Mouse (Mus musculus) limb, embryonic 12.5 days (tissue): ENCODE measurements around the gene Prpf31. TPM values are rescaled to one million over a fixed set of nuclear protein-coding genes. Genes with fewer than 3 reads are reported as not detected.

ENCODE experiments used
- ATAC-seq: fragments of 200-750 bp; cut with Nextera tagmentation; 2 replicates; pipeline ENCODE4 v1.8.0; 2017; ENCODE audit warnings: low read depth, moderate TSS enrichment; ENCODE audit not compliant: insufficient number of reproducible peaks, insufficient read depth, low FRiP score, low TSS enrichment
- H3K27ac ChIP-seq: fragments of 300-500 bp; sonication (generic); 2 replicates; pipeline ENCODE4 v1.5.1; 2016; ENCODE audit warnings: mild to moderate bottlenecking, moderate library complexity
- H3K27me3 ChIP-seq: fragments of 300-500 bp; sonication (generic); 2 replicates; pipeline ENCODE4 v1.6.1; 2016; ENCODE audit warnings: mild to moderate bottlenecking, moderate library complexity
- H3K36me3 ChIP-seq: fragments of 300-500 bp; sonication (generic); 2 replicates; pipeline ENCODE4 v1.6.1; 2016; ENCODE audit warnings: mild to moderate bottlenecking, moderate library complexity
- H3K4me1 ChIP-seq: fragments of 300-500 bp; sonication (generic); replicated peaks from 2 replicates; pipeline ENCODE4 v1.6.1; 2016
- H3K4me2 ChIP-seq: fragments of 300-500 bp; sonication (generic); 2 replicates; pipeline ENCODE4 v1.6.1; 2016; ENCODE audit warnings: mild to moderate bottlenecking, moderate library complexity
- H3K4me3 ChIP-seq: fragments of 300-500 bp; sonication (generic); replicated peaks from 2 replicates; pipeline ENCODE4 v1.5.1; 2016; ENCODE audit warnings: mild to moderate bottlenecking
- H3K9ac ChIP-seq: fragments of 300-500 bp; sonication (generic); replicated peaks from 2 replicates; pipeline ENCODE4 v1.6.1; 2016; ENCODE audit warnings: mild to moderate bottlenecking, moderate library complexity
- H3K9me3 ChIP-seq: fragments of 300-500 bp; sonication (generic); 2 replicates; pipeline ENCODE4 v1.6.1; 2016; ENCODE audit warnings: mild to moderate bottlenecking, moderate library complexity
- WGBS: fragments of 180-500 bp; shearing (Covaris S2); methylation state at CpG from one replicate; pipeline ENCODE4 v1.1.7; 2016; 5-methylcytosine and 5-hydroxymethylcytosine counted together
- polyA plus RNA-seq: library from polyadenylated mRNA; unstranded; fragments of >200 nt; fragmentation: Nextera tagmentation; extraction: Ambion mirVana; gene quantifications from 2 replicates; pipeline ENCODE4 v1.2.1, GENCODE M21; 2016

The Prpf31 gene
- polyA plus RNA-seq, 1 experiment from 2014 or later, result 133 TPM

DNA sequence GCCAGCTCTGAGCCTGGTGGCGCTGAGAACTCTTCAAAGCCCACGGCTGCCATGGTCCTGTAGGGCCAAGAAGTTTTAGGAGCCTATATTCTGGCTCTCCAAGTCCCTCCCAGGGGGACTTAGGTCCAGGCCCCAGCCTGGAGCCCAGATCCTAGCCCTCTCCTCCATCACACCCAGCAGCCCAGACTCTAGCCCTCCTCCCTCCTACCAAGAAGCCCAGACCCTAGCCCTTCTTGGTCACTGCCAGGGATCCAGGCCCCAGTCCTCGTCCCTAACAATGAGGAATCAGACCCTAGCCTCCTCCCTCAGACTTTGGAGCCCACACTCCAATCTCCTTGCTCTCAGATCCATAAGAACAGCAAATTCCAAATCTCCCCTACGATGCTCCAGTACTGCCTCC is 755 bp upstream of the Prpf31 start:
- 32% methylated on average over 4 of the region's 4 CpGs for WGBS
- peak; percentile 64 for ATAC-seq
- H3K4me2 ChIP-seq, result peak overlapping the region; percentile 97
- no peaks in the 10 kb centered on the region for H3K27me3 ChIP-seq
- H3K36me3 ChIP-seq, result peaks cover 51% of the 10 kb centered on the region
- H3K9ac ChIP-seq, result peak overlapping the region; percentile 75
- peak overlapping the region; percentile 77; the same call in 1 of the 2 replicates for H3K27ac ChIP-seq
- peaks cover 21% of the 10 kb centered on the region for H3K4me1 ChIP-seq
- H3K4me3 ChIP-seq, result peak overlapping the region; percentile 65
- H3K9me3 ChIP-seq, result no peaks in the 10 kb centered on the region

DNA sequence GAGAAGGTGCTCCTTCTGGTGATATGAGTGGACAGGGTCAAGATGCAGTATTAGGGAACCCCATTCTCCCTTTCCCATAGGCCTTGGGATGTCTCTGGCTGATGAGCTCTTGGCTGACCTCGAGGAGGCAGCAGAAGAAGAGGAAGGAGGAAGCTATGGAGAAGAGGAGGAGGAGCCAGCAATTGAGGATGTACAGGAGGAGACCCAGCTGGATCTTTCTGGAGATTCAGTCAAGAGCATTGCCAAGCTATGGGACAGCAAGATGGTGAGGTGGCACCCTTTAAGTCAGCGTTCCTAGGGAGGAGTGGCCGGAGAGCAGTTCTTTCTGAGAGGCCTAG is 662 bp downstream of the Prpf31 start:
- H3K36me3 ChIP-seq, result peaks cover 53% of the 10 kb centered on the region
- 61% methylated on average over 3 of the region's 3 CpGs for WGBS

DNA sequence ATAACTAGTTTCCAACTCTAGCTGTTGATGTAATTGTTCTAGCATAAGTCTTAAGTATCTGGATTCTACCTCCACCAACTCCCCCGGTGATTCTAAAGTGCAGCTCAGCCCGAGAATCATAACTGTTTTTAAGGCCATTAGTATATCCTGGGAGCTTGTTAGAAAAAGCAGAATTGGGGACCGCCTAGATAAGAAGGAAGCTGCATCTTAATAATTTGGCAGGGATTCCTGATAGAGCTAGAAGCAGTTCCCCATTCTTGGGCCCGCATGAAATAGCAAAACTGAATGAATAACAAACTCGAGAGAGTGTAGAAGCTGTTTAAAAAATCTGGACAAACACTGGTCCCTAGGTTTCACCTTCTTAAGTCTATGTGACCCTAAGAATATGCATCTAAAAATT is 13.6 kb downstream of the Prpf31 start:
- H3K9me3 ChIP-seq, result no peaks in the 10 kb centered on the region
- H3K4me3 ChIP-seq, result peak overlapping the region; percentile 98; the same call in 1 of the 2 replicates
- no peak overlapping the region for H3K9ac ChIP-seq
- WGBS, result 70% methylated on average over 5 of the region's 5 CpGs
- H3K27me3 ChIP-seq, result no peaks in the 10 kb centered on the region
- H3K36me3 ChIP-seq, result peaks cover 52% of the 10 kb centered on the region
- ATAC-seq, result no peak
- H3K4me1 ChIP-seq, result peaks cover 24% of the 10 kb centered on the region
- H3K27ac ChIP-seq, result no peak overlapping the region
- H3K4me2 ChIP-seq, result 0 out of 2 replicates have a peak overlapping the region, but pooled peaks have one; percentile 64

More for the DNA sequence above, 662 bp downstream of the Prpf31 start:
- peaks cover 21% of the 10 kb centered on the region for H3K4me1 ChIP-seq
- peak overlapping the region; percentile 65 for H3K4me3 ChIP-seq
- no peak overlapping the region for H3K27ac ChIP-seq
- peak overlapping the region; percentile 75 for H3K9ac ChIP-seq
- peak; percentile 8; the same call in 1 of the 2 replicates for ATAC-seq
- no peaks in the 10 kb centered on the region for H3K9me3 ChIP-seq
- H3K4me2 ChIP-seq, result peak overlapping the region; percentile 95
- no peaks in the 10 kb centered on the region for H3K27me3 ChIP-seq

DNA sequence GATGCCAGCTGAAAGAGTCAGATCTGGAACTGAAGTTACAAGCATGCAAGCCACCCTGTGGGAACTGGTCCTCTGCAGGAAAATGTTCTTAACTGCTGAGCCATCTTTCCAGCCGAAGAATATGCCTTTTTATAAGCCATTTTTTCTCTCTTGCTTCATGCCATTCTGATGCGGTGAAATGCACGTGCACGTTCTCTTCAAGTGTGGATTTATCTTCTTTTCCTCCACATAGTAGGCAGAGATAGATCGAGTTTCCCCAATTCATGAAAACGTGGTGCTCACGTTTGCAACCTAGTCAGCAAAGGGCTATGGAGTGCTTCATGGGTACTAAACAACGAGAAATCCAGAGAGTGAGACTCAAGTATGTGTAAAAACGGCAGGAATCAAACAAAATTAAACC is 14.1 kb downstream of the Prpf31 start:
- 22% methylated on average over 9 of the region's 9 CpGs for WGBS
- H3K9ac ChIP-seq, result no peak overlapping the region

DNA sequence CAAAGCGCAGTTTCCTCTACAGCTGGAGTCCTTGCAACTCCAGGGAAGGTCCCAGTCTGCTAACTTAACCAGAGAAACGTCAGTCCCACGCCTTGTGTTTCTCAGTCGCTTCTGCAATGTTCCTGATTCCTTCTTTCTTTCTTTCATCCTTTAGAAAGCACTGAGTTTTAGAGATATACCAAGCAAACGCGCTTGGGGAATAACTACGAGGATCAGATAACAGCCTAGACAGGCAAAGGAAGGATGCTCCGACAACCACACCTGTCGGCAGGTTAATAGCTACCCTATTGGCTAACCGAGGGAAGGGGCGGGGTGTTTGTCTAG is 14.5 kb downstream of the Prpf31 start:
- Histone ChIP-seq H3K9ac (no peak overlapping the region), H3K4me1 (peaks cover 30% of the 10 kb centered on the region), H3K9me3 (no peaks in the 10 kb centered on the region), H3K4me2 (peak overlapping the region; percentile 64), H3K27ac (peak overlapping the region; percentile 20; the same call in 1 of the 2 replicates), H3K27me3 (no peaks in the 10 kb centered on the region), H3K36me3 (peaks cover 46% of the 10 kb centered on the region), H3K4me3 (peak overlapping the region; percentile 98)
- WGBS, result under 1% methylated on average over 11 of the region's 11 CpGs
- no peak for ATAC-seq

More for the DNA sequence above, 14.1 kb downstream of the Prpf31 start:
- H3K27me3 ChIP-seq, result no peaks in the 10 kb centered on the region
- H3K27ac ChIP-seq, result 0 out of 2 replicates have a peak overlapping the region, but pooled peaks have one; percentile 20
- peak overlapping the region; percentile 98 for H3K4me3 ChIP-seq
- H3K4me1 ChIP-seq, result peaks cover 28% of the 10 kb centered on the region
- ATAC-seq, result no peak
- H3K36me3 ChIP-seq, result peaks cover 51% of the 10 kb centered on the region
- no peaks in the 10 kb centered on the region for H3K9me3 ChIP-seq
- H3K4me2 ChIP-seq, result peak overlapping the region; percentile 64

DNA sequence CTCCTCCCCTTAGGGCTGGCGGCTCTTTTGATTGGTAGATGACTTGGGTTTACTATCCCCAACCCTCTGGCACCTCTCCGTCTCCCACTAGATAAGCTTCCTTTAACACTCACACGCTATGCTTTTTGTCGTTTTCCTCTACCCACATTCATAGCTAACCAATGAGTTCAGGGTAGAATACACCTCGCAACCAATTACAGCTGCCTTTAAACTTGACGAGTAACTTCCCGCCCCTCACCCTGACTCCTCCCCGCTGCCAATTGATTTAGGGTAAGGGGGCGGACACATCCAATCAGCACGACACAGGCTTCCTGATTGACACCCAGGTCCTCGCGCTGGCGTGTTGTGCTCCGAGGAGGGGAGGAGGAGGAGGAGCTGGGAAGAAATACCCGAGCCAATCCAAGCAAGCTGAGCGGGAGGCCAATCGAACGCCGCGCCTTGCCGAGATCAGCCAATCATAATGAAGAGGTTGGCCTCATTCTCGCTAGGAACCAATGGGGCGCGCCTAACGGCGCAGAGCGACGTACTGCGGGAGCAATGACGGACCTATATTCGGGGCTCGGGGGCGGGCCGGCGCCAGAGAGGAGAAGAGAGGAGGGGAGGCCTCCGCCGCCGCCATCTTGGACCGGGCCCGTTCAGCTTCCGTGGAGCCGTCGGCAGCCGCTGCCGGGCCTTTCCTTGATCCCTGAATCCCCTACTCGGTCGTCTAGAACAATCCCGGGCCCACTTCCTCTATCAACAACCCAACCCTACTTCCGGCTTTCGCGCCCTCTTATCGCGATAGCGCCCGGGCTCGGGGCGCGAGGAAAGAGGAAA is 15.1 kb downstream of the Prpf31 start, which contains the start of gene Cnot3:
Gene Cnot3 (plus strand): TSS at position 597 of the 816 bp plus-strand sequence.
- WGBS, result under 1% methylated on average over 56 of the region's 58 CpGs
- no peaks in the 10 kb centered on the region for H3K27me3 ChIP-seq
- H3K9ac ChIP-seq, result peak within 1 kb of the TSS; percentile 100
- H3K27ac ChIP-seq, result peak within 1 kb of the TSS; percentile 96
- H3K9me3 ChIP-seq, result no peaks in the 10 kb centered on the region
- H3K4me2 ChIP-seq, result peak within 1 kb of the TSS; percentile 94
- peaks cover 45% of the 10 kb centered on the region for H3K36me3 ChIP-seq
- peak within 1 kb of the TSS; percentile 98 for H3K4me3 ChIP-seq
- H3K4me1 ChIP-seq, result peaks cover 30% of the 10 kb centered on the region
- ATAC-seq, result peak; percentile 99

DNA sequence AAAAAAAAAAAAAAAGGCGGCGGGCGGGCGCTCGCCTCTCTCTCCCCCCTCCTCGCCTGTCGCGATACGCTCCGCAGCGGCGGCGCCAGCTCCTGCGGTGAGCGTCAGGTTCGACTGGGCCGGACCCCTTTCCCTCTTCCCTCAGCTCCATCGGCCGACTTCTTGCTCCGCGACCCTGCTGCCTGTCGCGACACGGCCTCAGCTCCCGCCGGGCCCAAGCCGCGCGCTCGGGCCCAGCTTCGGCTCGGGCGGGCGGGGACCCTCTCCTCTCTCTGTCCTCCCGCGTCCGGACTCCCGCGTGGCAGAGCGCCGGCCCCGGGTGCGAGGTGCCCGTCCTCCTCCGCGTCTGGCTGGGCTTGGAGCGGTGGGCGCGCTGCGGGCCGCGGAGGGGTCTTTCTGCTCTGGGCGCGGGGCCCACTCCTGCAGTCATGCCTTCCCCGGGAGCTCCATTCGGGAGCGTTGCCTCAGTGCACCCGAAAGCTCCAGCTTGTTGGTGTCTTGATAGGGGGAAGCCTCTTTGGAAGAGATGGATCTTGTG is 15.8 kb downstream of the Prpf31 start:
- Histone ChIP-seq H3K27me3 (no peaks in the 10 kb centered on the region), H3K4me2 (peak overlapping the region; percentile 94), H3K4me3 (peak overlapping the region; percentile 98), H3K9ac (peak overlapping the region; percentile 100), H3K4me1 (peaks cover 30% of the 10 kb centered on the region), H3K36me3 (peaks cover 45% of the 10 kb centered on the region), H3K27ac (peak overlapping the region; percentile 96), H3K9me3 (no peaks in the 10 kb centered on the region)
- under 1% methylated on average over 52 of the region's 58 CpGs for WGBS
- ATAC-seq, result no peak

- Histone ChIP-seq H3K27me3 (no peaks in the 10 kb centered on the region), H3K27ac (no peak overlapping the region), H3K4me1 (peaks cover 30% of the 10 kb centered on the region), H3K4me3 (peak overlapping the region; percentile 98), H3K9me3 (no peaks in the 10 kb centered on the region), H3K36me3 (peaks cover 45% of the 10 kb centered on the region), H3K9ac (peak overlapping the region; percentile 100), H3K4me2 (peak overlapping the region; percentile 94)
- WGBS, result 17% methylated on average over 9 of the region's 9 CpGs
- no peak for ATAC-seq
These were observed 16.4 kb downstream of the Prpf31 start for GRCm38 (mm10) chr7:3646188-3646587.

DNA sequence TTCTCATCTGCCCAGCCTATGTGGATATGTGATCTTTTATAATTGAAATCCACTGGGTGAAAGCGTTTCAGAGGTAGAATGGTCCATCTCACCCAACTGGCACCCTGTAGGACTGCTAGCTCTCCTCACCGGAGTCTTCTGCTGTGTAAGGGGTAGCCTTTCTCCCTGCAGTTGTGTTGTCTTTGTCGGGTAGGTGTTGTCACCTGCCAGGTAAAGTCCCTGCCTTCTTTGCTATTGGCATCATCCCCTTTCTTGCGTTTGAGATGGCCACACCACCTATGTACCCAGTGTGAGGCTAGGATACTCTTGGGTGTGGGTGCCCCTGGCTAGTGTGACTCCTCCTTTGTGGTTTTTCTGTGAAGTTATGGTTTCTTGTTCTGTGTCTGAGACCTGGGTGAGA is 16.9 kb downstream of the Prpf31 start:
- 68% methylated on average over 4 of the region's 4 CpGs for WGBS
- Histone ChIP-seq H3K27ac (no peak overlapping the region), H3K4me3 (peak overlapping the region; percentile 98), H3K36me3 (peaks cover 45% of the 10 kb centered on the region), H3K4me1 (peaks cover 30% of the 10 kb centered on the region), H3K4me2 (peak overlapping the region; percentile 94), H3K9me3 (no peaks in the 10 kb centered on the region), H3K27me3 (no peaks in the 10 kb centered on the region), H3K9ac (peak overlapping the region; percentile 100)
- ATAC-seq, result no peak

DNA sequence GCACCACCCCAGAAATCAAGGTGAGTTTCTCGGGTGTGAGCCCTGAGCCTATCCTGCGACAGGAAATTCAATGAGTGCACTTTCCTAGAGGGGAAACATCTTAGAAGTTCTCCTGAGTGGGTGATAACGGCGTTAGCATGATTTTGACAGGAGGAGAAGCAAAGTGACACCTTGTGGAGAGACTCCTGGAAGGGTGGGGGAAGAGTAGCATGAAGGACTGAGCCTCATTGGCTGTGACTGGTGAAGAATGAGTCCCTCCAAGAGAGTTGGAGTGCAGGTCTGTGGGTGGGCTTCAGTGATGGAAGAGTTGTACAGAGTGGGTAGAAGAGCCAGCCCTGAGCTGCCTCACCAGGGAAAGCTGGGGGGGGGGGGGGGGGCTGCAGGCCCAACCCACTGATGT is 27.2 kb downstream of the Prpf31 start:
- Histone ChIP-seq H3K27ac (no peak overlapping the region), H3K9ac (no peak overlapping the region), H3K4me1 (no peaks in the 10 kb centered on the region), H3K9me3 (no peaks in the 10 kb centered on the region), H3K27me3 (no peaks in the 10 kb centered on the region), H3K4me3 (no peak overlapping the region), H3K36me3 (peaks cover 98% of the 10 kb centered on the region), H3K4me2 (no peak overlapping the region)
- no peak for ATAC-seq
- 89% methylated on average over 4 of the region's 4 CpGs for WGBS

- H3K27me3 ChIP-seq, result no peaks in the 10 kb centered on the region
- 94% methylated on average over 14 of the region's 14 CpGs for WGBS
- ATAC-seq, result no peak
- no peaks in the 10 kb centered on the region for H3K9me3 ChIP-seq
- H3K4me1 ChIP-seq, result peaks cover 2% of the 10 kb centered on the region; the same call in 1 of the 2 replicates
- H3K4me3 ChIP-seq, result no peak overlapping the region
- H3K36me3 ChIP-seq, result peaks cover 97% of the 10 kb centered on the region
- H3K9ac ChIP-seq, result no peak overlapping the region
- no peak overlapping the region for H3K4me2 ChIP-seq
- H3K27ac ChIP-seq, result no peak overlapping the region
These were observed 28.8 kb downstream of the Prpf31 start for GRCm38 (mm10) chr7:3658578-3658977.
